8 mouse cellular contexts compared by ENCODE assay signal in genomic region chr7:96643461-96644204, GRCm38 (mm10).
DNase-seq lines count a peak whose midpoint lies in the region; ATAC-seq and TF ChIP-seq lines count a peak whose summit lies in the region.

No protein-coding gene starts in this region.

- H3K9me3 ChIP-seq in forebrain, embryonic 13.5 days (replicated peaks), result no peaks in the 10 kb centered on the region
- H3K9me3 ChIP-seq in neural tube, embryonic 13.5 days, result no peaks in the 10 kb centered on the region

- intact Hi-C loops in left cerebral cortex, adult 2 months (cut with DNase I), result no loop called here
- intact Hi-C loops in left cerebral cortex, postnatal 25 days (cut with DNase I), result no loop called here

- H3K4me2 ChIP-seq in forebrain, embryonic 13.5 days, result peak overlapping the region; percentile 69
- peak overlapping the region; percentile 66 for H3K4me2 ChIP-seq in neural tube, embryonic 13.5 days

- H3K27me3 ChIP-seq in forebrain, embryonic 13.5 days, result peaks cover 47% of the 10 kb centered on the region
- H3K27me3 ChIP-seq in neural tube, embryonic 13.5 days, result peaks cover 15% of the 10 kb centered on the region

- peak overlapping the region; percentile 60 for H3K9ac ChIP-seq in forebrain, embryonic 13.5 days
- peak overlapping the region; percentile 69 for H3K9ac ChIP-seq in neural tube, embryonic 13.5 days

- peaks cover 50% of the 10 kb centered on the region for H3K4me1 ChIP-seq in forebrain, embryonic 13.5 days
- H3K4me1 ChIP-seq in neural tube, embryonic 13.5 days (replicated peaks), result peaks cover 42% of the 10 kb centered on the region

- under 1% methylated on average over 27 of the region's 27 CpGs for WGBS in forebrain, embryonic 13.5 days
- under 1% methylated on average over 27 of the region's 27 CpGs for WGBS in neural tube, embryonic 13.5 days

- H3K36me3 ChIP-seq in forebrain, embryonic 13.5 days (ENCODE audit: poor library complexity, severe bottlenecking), result no peaks in the 10 kb centered on the region
- H3K36me3 ChIP-seq in neural tube, embryonic 13.5 days, result no peaks in the 10 kb centered on the region

- peak overlapping the region; percentile 36 for H3K4me3 ChIP-seq in left cerebral cortex, adult 2 months
- H3K4me3 ChIP-seq in forebrain, embryonic 13.5 days, result peak overlapping the region; percentile 40
- H3K4me3 ChIP-seq in neural tube, embryonic 13.5 days, result peak overlapping the region; percentile 39

- H3K27ac ChIP-seq in left cerebral cortex, adult 2 months, result no peak overlapping the region
- H3K27ac ChIP-seq in forebrain, embryonic 13.5 days, result no peak overlapping the region; the same call in none of the 2 replicates
- peak overlapping the region; percentile 70 for H3K27ac ChIP-seq in neural tube, embryonic 13.5 days (replicated peaks)

- no peak for TF ChIP-seq CTCF in left cerebral cortex, adult 2 months (IDR thresholded peaks at IDR 0.05)

- DNase-seq in left cerebral cortex, adult 2 months (ENCODE audit: extremely low spot score in 1 of 2, low spot score in 2 of 2), result no peak
- no peak for DNase-seq in left cerebral cortex, postnatal 25 days (ENCODE audit: low spot score in 2 of 2)
- peak; percentile 51 for DNase-seq in brain, adult 2 months (ENCODE audit: low read depth, low spot score)
- peak; percentile 48 to 63 for DNase-seq in kidney, postnatal 25 days
- no peak for DNase-seq in spleen, adult 12 weeks (ENCODE audit: low spot score)
- DNase-seq in frontal cortex, postnatal 25 days (ENCODE audit: low spot score in 2 of 2), result no peak

- peak; percentile 94 for ATAC-seq in forebrain, embryonic 13.5 days
- peak; percentile 92 for ATAC-seq in neural tube, embryonic 13.5 days (ENCODE audit: low read depth)

Comparison
In these comparisons a context has a peak if more than half of its experiments do, and no peak if none do; other contexts are left out.
1. DNase-seq: peak in brain, adult 2 months (single experiment) and kidney, postnatal 25 days (2 of 2); none in left cerebral cortex, adult 2 months (0 of 2), left cerebral cortex, postnatal 25 days (0 of 2), spleen, adult 12 weeks (single experiment) and frontal cortex, postnatal 25 days (0 of 2).
2. Peak in every context shown above with its lines, with median percentiles within 50 percentile points of each other: H3K4me3 ChIP-seq.